Mouse (Mus musculus): ENCODE measurements at regions not wholly inside any gene's neighbourhood (a gene's known extent, or its start where the extent isn't known, plus 50 kb on each side); places are given as distances from the start of the nearest gene placed in this dataset.

- no peak for ATAC-seq (ENCODE audit: insufficient number of reproducible peaks, insufficient read depth, low FRiP score, low read depth)
- H3K9me3 ChIP-seq (ENCODE audit: control insufficient read depth, low read depth, low read length) = no peaks in the 10 kb centered on the region
- H3K27ac ChIP-seq (ENCODE audit: low read length) = no peak overlapping the region
- no peak overlapping the region for H3K4me3 ChIP-seq (ENCODE audit: low read depth, low read length)
- H3K36me3 ChIP-seq (ENCODE audit: control insufficient read depth, insufficient read depth, low read length) = no peaks in the 10 kb centered on the region
- H3K4me1 ChIP-seq (ENCODE audit: control insufficient read depth, insufficient read depth, low read length) = no peaks in the 10 kb centered on the region
- WGBS = 67% methylated on average over 4 of the region's 4 CpGs
- no peak overlapping the region for H3K4me2 ChIP-seq (replicated peaks; ENCODE audit: low read depth, low read length)
- no peaks in the 10 kb centered on the region for H3K27me3 ChIP-seq (ENCODE audit: control insufficient read depth, insufficient read depth, low read length)
- H3K9ac ChIP-seq (replicated peaks; ENCODE audit: low read depth, low read length) = no peak overlapping the region
Measured at GRCm38 (mm10) chr12:58557261-58557660, 288.2 kb upstream of the Clec14a start.

- Histone ChIP-seq H3K4me2 (replicated peaks; ENCODE audit: low read depth, low read length) (no peak overlapping the region), H3K9ac (replicated peaks; ENCODE audit: low read depth, low read length) (no peak overlapping the region), H3K27ac (ENCODE audit: low read length) (no peak overlapping the region), H3K4me3 (ENCODE audit: low read depth, low read length) (no peak overlapping the region), H3K36me3 (ENCODE audit: control insufficient read depth, insufficient read depth, low read length) (no peaks in the 10 kb centered on the region), H3K4me1 (ENCODE audit: control insufficient read depth, insufficient read depth, low read length) (no peaks in the 10 kb centered on the region), H3K27me3 (ENCODE audit: control insufficient read depth, insufficient read depth, low read length) (no peaks in the 10 kb centered on the region), H3K9me3 (ENCODE audit: control insufficient read depth, low read depth, low read length) (no peaks in the 10 kb centered on the region)
- no peak for ATAC-seq (ENCODE audit: insufficient number of reproducible peaks, insufficient read depth, low FRiP score, low read depth)
- WGBS = 58% methylated on average over 4 of the region's 4 CpGs
Measured at GRCm38 (mm10) chr12:58556741-58557140, 287.7 kb upstream of the Clec14a start.

GRCm38 (mm10) chr12:58556060-58556459 lies 287.0 kb upstream of the Clec14a start:
- no peak overlapping the region for H3K9ac ChIP-seq (replicated peaks; ENCODE audit: low read depth, low read length)
- no peaks in the 10 kb centered on the region for H3K27me3 ChIP-seq (ENCODE audit: control insufficient read depth, insufficient read depth, low read length)
- WGBS = 78% methylated on average over 1 of the region's 1 CpGs
- ATAC-seq (ENCODE audit: insufficient number of reproducible peaks, insufficient read depth, low FRiP score, low read depth) = no peak
- no peaks in the 10 kb centered on the region for H3K4me1 ChIP-seq (ENCODE audit: control insufficient read depth, insufficient read depth, low read length)
- H3K27ac ChIP-seq (ENCODE audit: low read length) = no peak overlapping the region
- H3K4me3 ChIP-seq (ENCODE audit: low read depth, low read length) = no peak overlapping the region
- H3K9me3 ChIP-seq (ENCODE audit: control insufficient read depth, low read depth, low read length) = no peaks in the 10 kb centered on the region
- H3K36me3 ChIP-seq (ENCODE audit: control insufficient read depth, insufficient read depth, low read length) = no peaks in the 10 kb centered on the region
- no peak overlapping the region for H3K4me2 ChIP-seq (replicated peaks; ENCODE audit: low read depth, low read length)

- H3K9me3 ChIP-seq (ENCODE audit: control insufficient read depth, low read depth, low read length) = no peaks in the 10 kb centered on the region
- no peak overlapping the region for H3K4me3 ChIP-seq (ENCODE audit: low read depth, low read length)
- no peak overlapping the region for H3K27ac ChIP-seq (ENCODE audit: low read length)
- WGBS = 40% methylated on average over 9 of the region's 9 CpGs
- H3K27me3 ChIP-seq (ENCODE audit: control insufficient read depth, insufficient read depth, low read length) = no peaks in the 10 kb centered on the region
- H3K4me1 ChIP-seq (ENCODE audit: control insufficient read depth, insufficient read depth, low read length) = no peaks in the 10 kb centered on the region
- H3K4me2 ChIP-seq (replicated peaks; ENCODE audit: low read depth, low read length) = no peak overlapping the region
- H3K36me3 ChIP-seq (ENCODE audit: control insufficient read depth, insufficient read depth, low read length) = no peaks in the 10 kb centered on the region
- no peak for ATAC-seq (ENCODE audit: insufficient number of reproducible peaks, insufficient read depth, low FRiP score, low read depth)
- no peak overlapping the region for H3K9ac ChIP-seq (replicated peaks; ENCODE audit: low read depth, low read length)
Measured at GRCm38 (mm10) chr12:58550859-58551761, 282.0 kb upstream of the Clec14a start.

GRCm38 (mm10) chr12:58545832-58546538 lies 276.9 kb upstream of the Clec14a start:
- Histone ChIP-seq H3K27ac (ENCODE audit: low read length) (no peak overlapping the region), H3K36me3 (ENCODE audit: control insufficient read depth, insufficient read depth, low read length) (no peaks in the 10 kb centered on the region), H3K27me3 (ENCODE audit: control insufficient read depth, insufficient read depth, low read length) (no peaks in the 10 kb centered on the region), H3K4me3 (ENCODE audit: low read depth, low read length) (no peak overlapping the region), H3K4me1 (ENCODE audit: control insufficient read depth, insufficient read depth, low read length) (no peaks in the 10 kb centered on the region), H3K9ac (replicated peaks; ENCODE audit: low read depth, low read length) (no peak overlapping the region), H3K9me3 (ENCODE audit: control insufficient read depth, low read depth, low read length) (no peaks in the 10 kb centered on the region), H3K4me2 (replicated peaks; ENCODE audit: low read depth, low read length) (no peak overlapping the region)
- 82% methylated on average over 4 of the region's 4 CpGs for WGBS
- ATAC-seq (ENCODE audit: insufficient number of reproducible peaks, insufficient read depth, low FRiP score, low read depth) = no peak

- 78% methylated on average over 4 of the region's 4 CpGs for WGBS
- H3K9ac ChIP-seq (replicated peaks; ENCODE audit: low read depth, low read length) = no peak overlapping the region
- no peaks in the 10 kb centered on the region for H3K9me3 ChIP-seq (ENCODE audit: control insufficient read depth, low read depth, low read length)
- H3K4me3 ChIP-seq (ENCODE audit: low read depth, low read length) = no peak overlapping the region
- H3K4me2 ChIP-seq (replicated peaks; ENCODE audit: low read depth, low read length) = no peak overlapping the region
- H3K36me3 ChIP-seq (ENCODE audit: control insufficient read depth, insufficient read depth, low read length) = no peaks in the 10 kb centered on the region
- no peak overlapping the region for H3K27ac ChIP-seq (ENCODE audit: low read length)
- no peaks in the 10 kb centered on the region for H3K4me1 ChIP-seq (ENCODE audit: control insufficient read depth, insufficient read depth, low read length)
- no peaks in the 10 kb centered on the region for H3K27me3 ChIP-seq (ENCODE audit: control insufficient read depth, insufficient read depth, low read length)
- ATAC-seq (ENCODE audit: insufficient number of reproducible peaks, insufficient read depth, low FRiP score, low read depth) = no peak
Measured at GRCm38 (mm10) chr12:58544862-58545261, 275.8 kb upstream of the Clec14a start.

- H3K36me3 ChIP-seq (ENCODE audit: control insufficient read depth, insufficient read depth, low read length) = no peaks in the 10 kb centered on the region
- no peak overlapping the region for H3K4me3 ChIP-seq (ENCODE audit: low read depth, low read length)
- no peak overlapping the region for H3K27ac ChIP-seq (ENCODE audit: low read length)
- no peak overlapping the region for H3K9ac ChIP-seq (replicated peaks; ENCODE audit: low read depth, low read length)
- H3K9me3 ChIP-seq (ENCODE audit: control insufficient read depth, low read depth, low read length) = no peaks in the 10 kb centered on the region
- no peaks in the 10 kb centered on the region for H3K27me3 ChIP-seq (ENCODE audit: control insufficient read depth, insufficient read depth, low read length)
- WGBS = 36% methylated on average over 5 of the region's 5 CpGs
- H3K4me2 ChIP-seq (replicated peaks; ENCODE audit: low read depth, low read length) = no peak overlapping the region
- ATAC-seq (ENCODE audit: insufficient number of reproducible peaks, insufficient read depth, low FRiP score, low read depth) = 0 out of 2 replicates have a peak, but pooled peaks have one; percentile 28
- H3K4me1 ChIP-seq (ENCODE audit: control insufficient read depth, insufficient read depth, low read length) = no peaks in the 10 kb centered on the region
Measured at GRCm38 (mm10) chr12:58538305-58538719, 269.2 kb upstream of the Clec14a start.

- Histone ChIP-seq H3K4me1 (ENCODE audit: control insufficient read depth, insufficient read depth, low read length) (no peaks in the 10 kb centered on the region), H3K27ac (ENCODE audit: low read length) (no peak overlapping the region), H3K4me2 (replicated peaks; ENCODE audit: low read depth, low read length) (no peak overlapping the region), H3K27me3 (ENCODE audit: control insufficient read depth, insufficient read depth, low read length) (no peaks in the 10 kb centered on the region), H3K4me3 (ENCODE audit: low read depth, low read length) (no peak overlapping the region), H3K9ac (replicated peaks; ENCODE audit: low read depth, low read length) (no peak overlapping the region), H3K9me3 (ENCODE audit: control insufficient read depth, low read depth, low read length) (no peaks in the 10 kb centered on the region), H3K36me3 (ENCODE audit: control insufficient read depth, insufficient read depth, low read length) (no peaks in the 10 kb centered on the region)
- 55% methylated on average over 6 of the region's 8 CpGs for WGBS
- ATAC-seq (ENCODE audit: insufficient number of reproducible peaks, insufficient read depth, low FRiP score, low read depth) = no peak
Measured at GRCm38 (mm10) chr12:58537833-58538232, 268.7 kb upstream of the Clec14a start.

Data from stomach, embryonic 14.5 days (tissue).